Mouse (Mus musculus) G1E (cell line): ENCODE data around the gene Pkmyt1.

Experiments used
- CTCF ChIP-seq: IDR thresholded peaks from 2 replicates; pipeline ENCODE4 v1.5.1; 2012; ENCODE audit warnings: low read depth, low read length, inconsistent platforms, mixed read lengths
- TAL1 ChIP-seq: conservative IDR thresholded peaks from 2 replicates; pipeline ENCODE4 v1.6.1; 2012; ENCODE audit warnings: low read depth, low read length, inconsistent platforms, mixed read lengths

- TF ChIP-seq CTCF = no peak
- TF ChIP-seq TAL1 = no peak
Measured at GRCm38 (mm10) chr17:23730441-23730840, 4.3 kb downstream of the Pkmyt1 start.
